Mouse (Mus musculus) heart, embryonic 12.5 days (tissue): ENCODE measurements around the gene Dmrt3. TPM values are rescaled to one million over a fixed set of nuclear protein-coding genes. Genes with fewer than 3 reads are reported as not detected.
A peak's percentile ranks its signal among the peaks of the same experiment; 100 is the strongest.

Experiments used
- ATAC-seq: fragments of 200-750 bp; cut with Nextera tagmentation; 2 replicates; pipeline ENCODE4 v1.8.0; 2017; ENCODE audit warnings: moderate TSS enrichment, moderate library complexity; ENCODE audit not compliant: insufficient number of reproducible peaks, low FRiP score
- H3K27ac ChIP-seq: fragments of 300-500 bp; sonication (generic); 2 replicates; pipeline ENCODE4 v1.5.1; 2016; ENCODE audit warnings: mild to moderate bottlenecking, moderate library complexity; ENCODE audit not compliant: poor library complexity, severe bottlenecking
- H3K27me3 ChIP-seq: fragments of 300-500 bp; sonication (generic); replicated peaks from 2 replicates; pipeline ENCODE4 v1.6.1; 2016; ENCODE audit warnings: mild to moderate bottlenecking, moderate library complexity
- H3K36me3 ChIP-seq: fragments of 300-500 bp; sonication (generic); 2 replicates; pipeline ENCODE4 v1.6.1; 2016; ENCODE audit warnings: mild to moderate bottlenecking, moderate library complexity
- H3K4me1 ChIP-seq: fragments of 300-500 bp; sonication (generic); replicated peaks from 2 replicates; pipeline ENCODE4 v1.6.1; 2016; ENCODE audit warnings: mild to moderate bottlenecking
- H3K4me2 ChIP-seq: fragments of 300-500 bp; sonication (generic); 2 replicates; pipeline ENCODE4 v1.6.1; 2016; ENCODE audit warnings: mild to moderate bottlenecking, moderate library complexity
- H3K4me3 ChIP-seq: fragments of 300-500 bp; sonication (generic); 2 replicates; pipeline ENCODE4 v1.5.1; 2016; ENCODE audit warnings: mild to moderate bottlenecking
- H3K9ac ChIP-seq: fragments of 300-500 bp; sonication (generic); 2 replicates; pipeline ENCODE4 v1.6.1; 2016; ENCODE audit warnings: mild to moderate bottlenecking, moderate library complexity
- H3K9me3 ChIP-seq: fragments of 300-500 bp; sonication (generic); replicated peaks from 2 replicates; pipeline ENCODE4 v1.6.1; 2016; ENCODE audit warnings: mild to moderate bottlenecking, moderate library complexity
- WGBS: fragments of 180-500 bp; shearing (Covaris S2); methylation state at CpG from one replicate; pipeline ENCODE4 v1.1.7; 2016; 5-methylcytosine and 5-hydroxymethylcytosine counted together
- polyA plus RNA-seq: library from polyadenylated mRNA; unstranded; fragments of >200 nt; fragmentation: Nextera tagmentation; extraction: Ambion mirVana; gene quantifications from 2 replicates; pipeline ENCODE4 v1.2.1, GENCODE M21; 2016

Gene Dmrt3
- polyA plus RNA-seq, 1 experiment from 2014 or later = not detected

GRCm38 (mm10) chr19:25665486-25666339 is 55.6 kb downstream of the Dmrt3 start:
- H3K27ac ChIP-seq = no peak overlapping the region
- 2% methylated on average over 31 of the region's 31 CpGs for WGBS
- H3K4me3 ChIP-seq = peak overlapping the region; percentile 22
- no peak for ATAC-seq
- H3K4me1 ChIP-seq = peaks cover 10% of the 10 kb centered on the region
- H3K4me2 ChIP-seq = peak overlapping the region; percentile 55
- H3K36me3 ChIP-seq = no peaks in the 10 kb centered on the region
- no peaks in the 10 kb centered on the region for H3K9me3 ChIP-seq
- peaks cover 73% of the 10 kb centered on the region for H3K27me3 ChIP-seq
- no peak overlapping the region; the same call in 1 of the 2 replicates for H3K9ac ChIP-seq

DNA sequence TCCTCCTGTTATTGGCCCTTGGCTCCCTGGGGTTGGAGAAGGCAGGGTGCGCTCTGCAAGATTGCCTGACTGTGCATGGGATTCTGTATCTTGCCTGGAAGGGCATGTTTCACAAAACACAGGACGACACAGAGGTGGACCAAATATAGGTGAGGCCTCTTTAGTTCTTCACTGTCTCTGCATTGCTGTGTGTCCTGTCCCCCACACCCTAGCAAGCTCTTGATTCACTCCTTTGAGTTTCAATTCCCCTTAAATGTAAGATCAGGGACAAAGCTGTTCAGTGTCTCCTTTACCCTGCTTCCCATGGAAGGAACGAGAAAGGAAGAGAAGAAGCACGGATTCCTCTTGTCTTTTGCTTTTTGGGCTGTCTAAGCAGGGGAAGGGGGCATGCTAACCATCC is 57.7 kb downstream of the Dmrt3 start:
- H3K9me3 ChIP-seq = no peaks in the 10 kb centered on the region
- 5% methylated on average over 4 of the region's 4 CpGs for WGBS
- no peak for ATAC-seq

GRCm38 (mm10) chr19:25669593-25670248 is 59.6 kb downstream of the Dmrt3 start:
- no peaks in the 10 kb centered on the region for H3K9me3 ChIP-seq
- H3K9ac ChIP-seq = no peak overlapping the region
- H3K27ac ChIP-seq = no peak overlapping the region
- peaks cover 84% of the 10 kb centered on the region for H3K27me3 ChIP-seq
- WGBS = 3% methylated on average over 3 of the region's 3 CpGs
- H3K4me1 ChIP-seq = peaks cover 29% of the 10 kb centered on the region
- no peak for ATAC-seq
- no peaks in the 10 kb centered on the region for H3K36me3 ChIP-seq
- H3K4me3 ChIP-seq = no peak overlapping the region
- no peak overlapping the region for H3K4me2 ChIP-seq

More for the DNA sequence above, 57.7 kb downstream of the Dmrt3 start:
- H3K9ac ChIP-seq = no peak overlapping the region
- H3K36me3 ChIP-seq = no peaks in the 10 kb centered on the region
- no peak overlapping the region for H3K4me2 ChIP-seq
- peaks cover 79% of the 10 kb centered on the region for H3K27me3 ChIP-seq
- H3K4me3 ChIP-seq = no peak overlapping the region
- H3K4me1 ChIP-seq = peaks cover 13% of the 10 kb centered on the region
- no peak overlapping the region for H3K27ac ChIP-seq

DNA sequence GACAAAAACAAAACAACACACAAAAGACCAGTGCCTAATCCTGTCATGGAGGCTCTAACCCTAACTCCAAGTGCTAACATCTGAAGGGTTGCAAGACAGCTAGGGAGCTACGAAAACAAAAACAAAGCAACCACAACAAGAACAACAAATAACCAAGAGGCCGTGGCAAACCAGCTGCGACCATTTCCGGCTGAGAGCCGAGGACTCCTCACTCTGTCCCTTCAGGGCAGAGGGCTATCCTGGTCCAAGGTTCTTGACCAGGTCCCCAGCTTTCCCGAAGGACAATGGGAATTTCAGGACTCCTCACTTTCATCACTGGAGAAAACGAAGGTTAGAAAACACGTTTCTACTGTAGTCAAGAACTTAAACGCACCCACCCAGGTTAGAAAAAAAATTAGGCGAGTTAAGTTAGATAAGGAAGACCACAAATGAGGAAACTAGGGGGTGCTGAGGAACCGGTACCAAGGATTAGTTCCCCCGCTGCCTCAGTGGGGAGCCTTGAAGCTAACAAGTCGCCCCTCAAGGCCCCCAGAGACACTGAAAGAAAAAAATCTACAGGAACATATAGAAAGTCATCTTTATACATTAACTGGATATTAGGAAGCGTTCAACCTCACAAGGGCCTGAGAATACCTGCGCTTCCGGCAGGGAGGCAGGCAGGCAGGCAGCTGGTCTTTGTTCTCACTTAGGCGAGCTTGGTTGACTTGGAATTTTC is 60.6 kb downstream of the Dmrt3 start:
- no peak for ATAC-seq
- 2% methylated on average over 17 of the region's 17 CpGs for WGBS
- Histone ChIP-seq H3K4me3 (no peak overlapping the region), H3K27ac (no peak overlapping the region), H3K9ac (no peak overlapping the region), H3K27me3 (peaks cover 83% of the 10 kb centered on the region), H3K4me2 (no peak overlapping the region), H3K36me3 (no peaks in the 10 kb centered on the region), H3K4me1 (peaks cover 26% of the 10 kb centered on the region), H3K9me3 (no peaks in the 10 kb centered on the region)

DNA sequence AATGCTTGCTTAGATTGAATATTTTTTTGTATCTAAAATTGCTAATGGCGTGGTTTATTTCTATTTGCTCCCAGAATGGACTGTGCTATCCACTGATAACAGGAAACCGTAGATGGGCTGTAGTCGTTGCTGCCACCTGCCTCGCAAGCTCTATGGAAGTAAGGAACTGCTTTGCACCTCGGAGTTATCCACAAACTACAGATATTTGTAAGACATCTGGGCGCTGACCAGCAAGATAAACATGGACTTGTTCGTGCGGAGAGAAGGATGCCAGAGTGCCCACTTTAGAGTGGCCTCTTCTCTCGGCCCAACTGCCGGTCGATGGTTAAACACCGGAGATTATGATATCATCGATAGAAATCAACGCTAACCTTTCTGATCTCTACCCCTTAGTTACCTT is 61.6 kb downstream of the Dmrt3 start:
- peaks cover 83% of the 10 kb centered on the region for H3K27me3 ChIP-seq
- no peak for ATAC-seq
- H3K9ac ChIP-seq = no peak overlapping the region
- H3K4me1 ChIP-seq = peaks cover 20% of the 10 kb centered on the region
- under 1% methylated on average over 14 of the region's 14 CpGs for WGBS
- no peak overlapping the region for H3K27ac ChIP-seq
- H3K4me2 ChIP-seq = peak overlapping the region; percentile 94
- no peaks in the 10 kb centered on the region for H3K36me3 ChIP-seq
- H3K4me3 ChIP-seq = peak overlapping the region; percentile 58
- H3K9me3 ChIP-seq = no peaks in the 10 kb centered on the region

GRCm38 (mm10) chr19:25672101-25672950 is 62.2 kb downstream of the Dmrt3 start, which contains the start of gene Dmrt2:
Gene Dmrt2 (plus strand): TSS chr19:25672411.
- Histone ChIP-seq H3K27ac (no peak within 1 kb of the TSS), H3K27me3 (peaks cover 81% of the 10 kb centered on the region), H3K4me3 (peak within 1 kb of the TSS; percentile 58), H3K4me1 (peaks cover 20% of the 10 kb centered on the region), H3K4me2 (peak within 1 kb of the TSS; percentile 94), H3K9me3 (no peaks in the 10 kb centered on the region), H3K36me3 (no peaks in the 10 kb centered on the region), H3K9ac (no peak within 1 kb of the TSS; the same call in 1 of the 2 replicates)
- WGBS = under 1% methylated on average over 44 of the region's 44 CpGs
- peak; percentile 93 for ATAC-seq

Other genes starting within 250 kb of the Dmrt3 start
- gene Dmrt1, start 104.7 kb upstream of the Dmrt3 start, polyA plus RNA-seq = not detected in 2 replicates
- 0.46 and 0.83 TPM in 2 replicates for gene Dmrt2, start 62.1 kb downstream of the Dmrt3 start, polyA plus RNA-seq